In the genomic region with DNA sequence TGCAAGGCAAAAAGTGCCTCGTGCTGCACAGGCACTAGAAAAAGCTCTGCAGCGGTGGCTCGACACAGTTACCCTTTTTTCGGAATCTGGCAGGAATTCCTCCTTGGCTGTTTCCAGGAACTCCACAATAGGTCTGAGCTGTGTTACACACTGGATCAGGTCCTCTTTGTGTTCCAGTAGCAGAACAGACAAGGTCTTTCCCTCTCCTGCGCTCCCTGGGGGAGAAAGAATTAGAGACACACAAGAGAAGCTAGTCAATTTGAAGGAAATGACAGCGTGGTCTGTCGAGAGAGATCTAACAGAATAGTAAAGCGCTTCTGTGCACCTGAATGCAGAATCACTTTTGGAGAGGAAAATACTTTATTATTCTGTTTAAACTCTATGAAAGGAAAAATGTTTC, we compare ENCODE assay signal across 24 mouse cellular contexts. TPM values are rescaled to one million over a fixed set of nuclear protein-coding genes. Genes with fewer than 3 reads are reported as not detected.
A peak's percentile ranks its signal among the peaks of the same experiment; 100 is the strongest.
DNase-seq lines count a peak whose midpoint lies in the region; ATAC-seq and TF ChIP-seq lines count a peak whose summit lies in the region.
"Had no signal": no experiment of that assay in that cellular context is flagged by ENCODE, and none has a peak within 500 bp of the region (broad histone marks: within the 10 kb centered on the region; RNA-seq: fewer than 3 reads in every experiment).

No protein-coding gene starts in this region.

- H3K27ac ChIP-seq in midbrain, embryonic 11.5 days (ENCODE audit: low read depth, low read length), result no peak overlapping the region
- no peak overlapping the region for H3K27ac ChIP-seq in midbrain, embryonic 10.5 days (replicated peaks)
- H3K27ac ChIP-seq in midbrain, embryonic 13.5 days, result peak overlapping the region; percentile 56; the same call in 1 of the 2 replicates
- H3K27ac ChIP-seq in midbrain, embryonic 15.5 days, result peak overlapping the region; percentile 65
- H3K27ac ChIP-seq in midbrain, postnatal 0 days (ENCODE audit: low read depth, low read length), result 0 out of 2 replicates have a peak overlapping the region, but pooled peaks have one; percentile 38
- no peak overlapping the region for H3K27ac ChIP-seq in stomach, postnatal 0 days (replicated peaks)
- H3K27ac ChIP-seq: embryonic facial prominence, embryonic 13.5 days; embryonic facial prominence, embryonic 15.5 days; forebrain, embryonic 10.5 days; forebrain, embryonic 12.5 days had no signal

- H3K4me2 ChIP-seq in midbrain, embryonic 11.5 days, result no peak overlapping the region
- no peak overlapping the region for H3K4me2 ChIP-seq in midbrain, embryonic 13.5 days (replicated peaks)
- no peak overlapping the region for H3K4me2 ChIP-seq in midbrain, embryonic 15.5 days
- no peak overlapping the region for H3K4me2 ChIP-seq in midbrain, postnatal 0 days (ENCODE audit: low read depth, low read length, poor library complexity, severe bottlenecking)
- no peak overlapping the region for H3K4me2 ChIP-seq in stomach, postnatal 0 days (replicated peaks; ENCODE audit: low read depth)
- H3K4me2 ChIP-seq: embryonic facial prominence, embryonic 13.5 days; embryonic facial prominence, embryonic 15.5 days; forebrain, embryonic 12.5 days had no signal

- no peaks in the 10 kb centered on the region for H3K9me3 ChIP-seq in midbrain, embryonic 11.5 days (ENCODE audit: control insufficient read depth, low read length)
- no peaks in the 10 kb centered on the region for H3K9me3 ChIP-seq in midbrain, embryonic 10.5 days (replicated peaks)
- no peaks in the 10 kb centered on the region for H3K9me3 ChIP-seq in midbrain, embryonic 13.5 days
- H3K9me3 ChIP-seq in midbrain, embryonic 15.5 days, result no peaks in the 10 kb centered on the region
- no peaks in the 10 kb centered on the region for H3K9me3 ChIP-seq in midbrain, postnatal 0 days (ENCODE audit: low read length)
- H3K9me3 ChIP-seq in stomach, postnatal 0 days (ENCODE audit: control insufficient read depth, low read length), result no peaks in the 10 kb centered on the region
- H3K9me3 ChIP-seq: embryonic facial prominence, embryonic 13.5 days; embryonic facial prominence, embryonic 15.5 days; forebrain, embryonic 10.5 days; forebrain, embryonic 12.5 days had no signal

- no peak for ATAC-seq in midbrain, embryonic 11.5 days (ENCODE audit: low FRiP score)
- no peak for ATAC-seq in midbrain, embryonic 13.5 days
- 0 out of 2 replicates have a peak, but pooled peaks have one; percentile 37 for ATAC-seq in midbrain, embryonic 15.5 days (replicated peaks)
- no peak for ATAC-seq in midbrain, postnatal 0 days (ENCODE audit: low FRiP score)
- ATAC-seq in stomach, postnatal 0 days (ENCODE audit: low FRiP score, low TSS enrichment), result no peak
- ATAC-seq: activated CD4-positive, CD25-positive, alpha-beta regulatory T cell, adult 4 months; forebrain, embryonic 14.5 days had no signal

- no peaks in the 10 kb centered on the region for H3K4me1 ChIP-seq in midbrain, embryonic 11.5 days (ENCODE audit: control insufficient read depth, insufficient read depth, low read length)
- H3K4me1 ChIP-seq in midbrain, embryonic 10.5 days, result peaks cover 15% of the 10 kb centered on the region
- peaks cover 30% of the 10 kb centered on the region for H3K4me1 ChIP-seq in midbrain, embryonic 13.5 days (replicated peaks)
- H3K4me1 ChIP-seq in midbrain, embryonic 15.5 days, result peaks cover 26% of the 10 kb centered on the region
- H3K4me1 ChIP-seq in midbrain, postnatal 0 days (ENCODE audit: insufficient read depth, low read length), result peaks cover 4% of the 10 kb centered on the region; the same call in 1 of the 2 replicates
- no peaks in the 10 kb centered on the region for H3K4me1 ChIP-seq in stomach, postnatal 0 days (replicated peaks; ENCODE audit: control insufficient read depth, insufficient read depth)
- H3K4me1 ChIP-seq: embryonic facial prominence, embryonic 15.5 days; forebrain, embryonic 10.5 days had no signal

- H3K9ac ChIP-seq in midbrain, embryonic 11.5 days (ENCODE audit: low read length), result no peak overlapping the region
- no peak overlapping the region for H3K9ac ChIP-seq in midbrain, embryonic 13.5 days (replicated peaks)
- no peak overlapping the region for H3K9ac ChIP-seq in midbrain, embryonic 15.5 days
- H3K9ac ChIP-seq in midbrain, postnatal 0 days (replicated peaks; ENCODE audit: low read length, poor library complexity, severe bottlenecking), result no peak overlapping the region
- no peak overlapping the region for H3K9ac ChIP-seq in stomach, postnatal 0 days (ENCODE audit: low read length)
- H3K9ac ChIP-seq: embryonic facial prominence, embryonic 13.5 days; embryonic facial prominence, embryonic 15.5 days; forebrain, embryonic 12.5 days had no signal

- H3K36me3 ChIP-seq in midbrain, embryonic 11.5 days (ENCODE audit: control insufficient read depth, insufficient read depth, low read length), result no peaks in the 10 kb centered on the region
- H3K36me3 ChIP-seq in midbrain, embryonic 10.5 days, result peaks cover 3% of the 10 kb centered on the region; the same call in 1 of the 2 replicates
- no peaks in the 10 kb centered on the region; the same call in 1 of the 2 replicates for H3K36me3 ChIP-seq in midbrain, embryonic 13.5 days
- no peaks in the 10 kb centered on the region for H3K36me3 ChIP-seq in midbrain, embryonic 15.5 days (replicated peaks)
- H3K36me3 ChIP-seq in midbrain, postnatal 0 days (ENCODE audit: insufficient read depth, low read length), result no peaks in the 10 kb centered on the region
- H3K36me3 ChIP-seq in stomach, postnatal 0 days (ENCODE audit: control insufficient read depth, insufficient read depth, low read length), result no peaks in the 10 kb centered on the region
- H3K36me3 ChIP-seq: forebrain, embryonic 12.5 days had no signal

- 83% methylated on average over 8 of the region's 8 CpGs for WGBS in midbrain, embryonic 11.5 days
- 83% methylated on average over 8 of the region's 8 CpGs for WGBS in midbrain, embryonic 10.5 days
- WGBS in midbrain, embryonic 13.5 days, result 58% methylated on average over 8 of the region's 8 CpGs
- 45% methylated on average over 8 of the region's 8 CpGs for WGBS in midbrain, embryonic 15.5 days
- WGBS in midbrain, postnatal 0 days, result 43% methylated on average over 8 of the region's 8 CpGs
- WGBS in stomach, postnatal 0 days, result 84% methylated on average over 8 of the region's 8 CpGs

- peak; percentile 72 for DNase-seq in midbrain, embryonic 11.5 days (ENCODE audit: low spot score, missing footprints)
- DNase-seq in midbrain, embryonic 10.5 days (ENCODE audit: low spot score), result no peak
- no peak for DNase-seq in midbrain, postnatal 0 days (ENCODE audit: low spot score)
- no peak for DNase-seq in heart, postnatal 25 days (ENCODE audit: low spot score)
- DNase-seq in embryo, embryonic 10 days (ENCODE audit: low spot score), result no peak
- DNase-seq in stomach, postnatal 0 days (ENCODE audit: low spot score), result no peak
- DNase-seq: adrenal gland, adult 8-10 months; adrenal gland, postnatal 14 days; cerebellum, adult 11-12 months; cerebellum, adult 2 months; cerebellum, adult 9-10 months; cerebellum, postnatal 10 days; cerebellum, postnatal 25 days; embryo, embryonic 11 days had no signal

- TF ChIP-seq EP300 in stomach, postnatal 0 days (optimal IDR thresholded peaks at IDR 0.05), result no peak

- no peaks in the 10 kb centered on the region for H3K27me3 ChIP-seq in midbrain, embryonic 11.5 days (ENCODE audit: control insufficient read depth, insufficient read depth, low read length)
- no peaks in the 10 kb centered on the region for H3K27me3 ChIP-seq in midbrain, embryonic 10.5 days (ENCODE audit: low read depth, poor library complexity, severe bottlenecking)
- H3K27me3 ChIP-seq in midbrain, embryonic 13.5 days, result no peaks in the 10 kb centered on the region
- no peaks in the 10 kb centered on the region for H3K27me3 ChIP-seq in midbrain, embryonic 15.5 days (replicated peaks)
- no peaks in the 10 kb centered on the region for H3K27me3 ChIP-seq in midbrain, postnatal 0 days (ENCODE audit: insufficient read depth, low read length)
- H3K27me3 ChIP-seq in stomach, postnatal 0 days (ENCODE audit: control insufficient read depth, insufficient read depth, low read length), result no peaks in the 10 kb centered on the region
- H3K27me3 ChIP-seq: embryonic facial prominence, embryonic 13.5 days; embryonic facial prominence, embryonic 15.5 days; forebrain, embryonic 12.5 days had no signal

- TF ChIP-seq CTCF in midbrain, postnatal 0 days (IDR thresholded peaks at IDR 0.05), result 0 out of 2 replicates have a peak, but pooled peaks have one; percentile 9
- TF ChIP-seq CTCF in stomach, postnatal 0 days (IDR thresholded peaks at IDR 0.05; ENCODE audit: low read depth), result no peak

- intact Hi-C loops in heart, postnatal 25 days (cut with DNase I), result no loop called here

- no peak overlapping the region for H3K4me3 ChIP-seq in midbrain, embryonic 11.5 days (ENCODE audit: low read depth, low read length)
- no peak overlapping the region for H3K4me3 ChIP-seq in midbrain, embryonic 10.5 days
- no peak overlapping the region for H3K4me3 ChIP-seq in midbrain, embryonic 13.5 days (replicated peaks)
- H3K4me3 ChIP-seq in midbrain, embryonic 15.5 days, result no peak overlapping the region
- no peak overlapping the region for H3K4me3 ChIP-seq in midbrain, postnatal 0 days (ENCODE audit: low read depth, low read length)
- H3K4me3 ChIP-seq in stomach, postnatal 0 days (ENCODE audit: low read depth, low read length), result no peak overlapping the region
- H3K4me3 ChIP-seq: embryonic facial prominence, embryonic 13.5 days; embryonic facial prominence, embryonic 15.5 days; erythroblast, embryonic 14.5 days; forebrain, embryonic 10.5 days; forebrain, embryonic 12.5 days had no signal

RNA-seq across cellular contexts. Expression of a gene that starts 41.6 kb away (rescaled TPM):
- 3.4 and 4.2 TPM in 2 replicates for polyA plus RNA-seq in midbrain, embryonic 11.5 days (2014; fragmentation: Nextera tagmentation; extraction: Ambion mirVana)
- 4.9 and 5.0 TPM in 2 replicates for polyA plus RNA-seq in midbrain, embryonic 10.5 days (2016; fragmentation: Nextera tagmentation; extraction: Ambion mirVana)
- 4.2 and 5.3 TPM in 2 replicates for polyA plus RNA-seq in midbrain, embryonic 13.5 days (2015; fragmentation: Nextera tagmentation; extraction: Ambion mirVana)
- polyA plus RNA-seq in midbrain, embryonic 15.5 days (2015; fragmentation: Nextera tagmentation; extraction: Ambion mirVana), result 3.9 and 4.6 TPM in 2 replicates
- 7.5 and 8.4 TPM in 2 replicates for total RNA-seq in midbrain, postnatal 0 days (2014; rRNA removed)
- polyA plus RNA-seq in midbrain, postnatal 0 days (2015; fragmentation: Nextera tagmentation; extraction: Ambion mirVana), result 0.99 and 1.2 TPM in 2 replicates
- total RNA-seq in heart, postnatal 25 days (2021), result 1 to 10 TPM; 7.5 to 7.9 TPM
- 0.86 and 0.87 TPM in 2 replicates for polyA plus RNA-seq in stomach, postnatal 0 days (2015; fragmentation: Nextera tagmentation; extraction: Ambion mirVana)

RNA-seq across cellular contexts. Expression of a gene that starts 50.4 kb away (rescaled TPM):
- 4.1 and 5.0 TPM in 2 replicates for polyA plus RNA-seq in midbrain, embryonic 11.5 days (2014; fragmentation: Nextera tagmentation; extraction: Ambion mirVana)
- polyA plus RNA-seq in midbrain, embryonic 10.5 days (2016; fragmentation: Nextera tagmentation; extraction: Ambion mirVana), result 3.9 and 6.9 TPM in 2 replicates
- polyA plus RNA-seq in midbrain, embryonic 13.5 days (2015; fragmentation: Nextera tagmentation; extraction: Ambion mirVana), result 11.4 and 16.0 TPM in 2 replicates
- 20.5 and 23.1 TPM in 2 replicates for polyA plus RNA-seq in midbrain, embryonic 15.5 days (2015; fragmentation: Nextera tagmentation; extraction: Ambion mirVana)
- total RNA-seq in midbrain, postnatal 0 days (2014; rRNA removed), result 49.9 and 51.1 TPM in 2 replicates
- polyA plus RNA-seq in midbrain, postnatal 0 days (2015; fragmentation: Nextera tagmentation; extraction: Ambion mirVana), result 17.3 and 18.3 TPM in 2 replicates
- total RNA-seq in heart, postnatal 25 days (2021), result not detected
- 0.11 and 0.16 TPM in 2 replicates for polyA plus RNA-seq in stomach, postnatal 0 days (2015; fragmentation: Nextera tagmentation; extraction: Ambion mirVana)
- total RNA-seq: MEL had no signal
- polyA plus RNA-seq: activated CD4-positive, CD25-positive, alpha-beta regulatory T cell, adult 4 months had no signal

Comparison
In these comparisons a context has a peak if more than half of its experiments do, and no peak if none do; other contexts are left out.
1. H3K27ac ChIP-seq: peak in midbrain, embryonic 13.5 days (single experiment), midbrain, embryonic 15.5 days (single experiment) and midbrain, postnatal 0 days (single experiment); none in midbrain, embryonic 11.5 days (single experiment), midbrain, embryonic 10.5 days (single experiment) and stomach, postnatal 0 days (single experiment).